Mouse (Mus musculus) ES-E14 (cell line): ENCODE measurements around the gene Zfp787.

Source experiments
- CHD2 ChIP-seq: IDR thresholded peaks from 2 replicates; pipeline ENCODE4 v1.6.1; 2014; ENCODE audit warnings: mild to moderate bottlenecking, low read depth, low read length, inconsistent platforms
- HCFC1 ChIP-seq: IDR thresholded peaks from 2 replicates; pipeline ENCODE4 v1.6.1; 2012; ENCODE audit warnings: low read length, inconsistent platforms, borderline replicate concordance; ENCODE audit not compliant: insufficient read depth
- MAFK ChIP-seq: IDR thresholded peaks from 2 replicates; pipeline ENCODE4 v1.6.1; 2014; ENCODE audit warnings: mild to moderate bottlenecking, low read depth, low read length, inconsistent platforms; ENCODE audit not compliant: insufficient read depth
- ZC3H11A ChIP-seq: IDR thresholded peaks from 2 replicates; pipeline ENCODE4 v1.6.1; 2012; ENCODE audit warnings: low read depth, mild to moderate bottlenecking, inconsistent platforms, low read length, borderline replicate concordance
- ZNF384 ChIP-seq: IDR thresholded peaks from 2 replicates; pipeline ENCODE4 v1.6.1; 2012; ENCODE audit warnings: low read depth, low read length, inconsistent platforms

GRCm38 (mm10) chr7:6155031-6155872 is 545 bp downstream of the Zfp787 start:
- no peak for TF ChIP-seq ZNF384
- no peak for TF ChIP-seq CHD2
- TF ChIP-seq MAFK, result no peak
- TF ChIP-seq ZC3H11A, result no peak
- TF ChIP-seq HCFC1, result no peak
